Mouse (Mus musculus) kidney, adult 2 months (tissue): Measurements from ENCODE around the gene Nup107.

Source experiments
- CTCF ChIP-seq: fragments of 200-500 bp; conservative IDR thresholded peaks from 2 replicates; pipeline ENCODE4 v1.5.1; 2011; ENCODE audit warnings: low read depth, mild to moderate bottlenecking, control low read depth, low read length, moderate library complexity, mixed read lengths; ENCODE audit not compliant: insufficient read depth, insufficient read length
- POLR2A ChIP-seq: fragments of 200-500 bp; IDR thresholded peaks from one replicate; pipeline ENCODE4 v1.6.1; 2011; ENCODE audit warnings: low read depth, low read length, control low read depth

DNA sequence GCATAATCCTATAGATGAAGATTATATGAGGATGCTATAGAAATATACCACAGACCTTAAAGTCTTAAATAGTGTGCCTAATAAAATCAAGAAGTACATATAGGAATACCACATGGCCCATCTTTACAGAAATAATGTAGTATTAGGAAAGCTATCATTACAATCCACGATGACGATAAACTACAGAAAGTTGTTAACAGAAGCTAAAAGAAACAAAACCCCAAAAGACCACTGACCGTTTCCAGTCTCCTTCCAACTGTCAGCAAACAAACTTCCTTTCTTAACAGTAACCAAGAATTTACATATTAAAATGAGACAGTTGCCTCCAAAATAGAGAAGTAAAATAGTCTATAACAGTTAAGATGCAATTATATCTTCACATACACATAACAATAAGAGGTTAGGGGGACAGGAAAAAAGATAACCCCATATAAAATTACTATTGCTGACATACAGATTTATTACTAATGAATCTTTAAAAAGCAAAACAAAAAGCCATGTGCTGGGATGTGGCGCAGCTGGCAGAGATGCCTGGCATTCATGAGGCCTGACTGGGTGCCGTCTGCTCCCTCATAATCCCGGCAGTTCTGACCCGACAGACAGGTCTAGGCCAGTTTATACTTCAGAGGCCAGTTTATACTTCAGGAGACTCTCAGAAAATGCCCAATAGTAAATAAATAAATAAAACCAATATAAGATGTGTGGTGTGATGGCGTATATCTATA lies 12.8 kb downstream of the Nup107 start:
- no peak for TF ChIP-seq POLR2A
- TF ChIP-seq CTCF: no peak
